Mouse (Mus musculus) MEL (cell line): ENCODE data around the gene Cd47. TPM values are rescaled to one million over a fixed set of nuclear protein-coding genes. Genes with fewer than 3 reads are reported as not detected.
A peak's percentile ranks its signal among the peaks of the same experiment; 100 is the strongest.

Experiments used
- DNase-seq: peaks from one replicate; pipeline ENCODE4 v3.0.0; 2011; ENCODE audit warnings: low read depth, low spot score
- H3K27ac ChIP-seq: 2 replicates; pipeline ENCODE4 v1.5.1; 2012; ENCODE audit warnings: low read depth, mild to moderate bottlenecking, control low read depth, low read length, moderate library complexity; ENCODE audit not compliant: control insufficient read depth
- H3K27me3 ChIP-seq, 2 experiments: fragments of 150-350 bp in 1 of 2; sonication (generic) in 1 of 2; 2 replicates each; pipeline ENCODE4 v1.6.1; 2012; ENCODE audit warnings: low read length in 2 of 2, mild to moderate bottlenecking in 2 of 2, improper control_type of control experiment in 1 of 2, moderate library complexity in 1 of 2; ENCODE audit not compliant: insufficient read depth in 2 of 2, control insufficient read depth in 1 of 2
- H3K36me3 ChIP-seq, 2 experiments: 2 replicates each; pipeline ENCODE4 v1.6.1; 2012 to 2014; ENCODE audit warnings: low read length in 2 of 2, improper control_type of control experiment in 1 of 2, inconsistent platforms in 1 of 2, mild to moderate bottlenecking in 1 of 2; ENCODE audit not compliant: insufficient read depth in 2 of 2, control insufficient read depth in 1 of 2
- H3K4me1 ChIP-seq, 2 experiments: fragments of 150-350 bp in 1 of 2; sonication (generic) in 1 of 2; 2 replicates each; pipeline ENCODE4 v1.6.1; 2012; ENCODE audit warnings: low read length in 2 of 2, improper control_type of control experiment in 1 of 2, mild to moderate bottlenecking in 1 of 2; ENCODE audit not compliant: insufficient read depth in 2 of 2, control insufficient read depth in 1 of 2
- H3K4me3 ChIP-seq, 2 experiments: fragments of 150-350 bp in 1 of 2; sonication (generic) in 1 of 2; 2 replicates each; pipeline ENCODE4 v1.5.1; 2012; ENCODE audit warnings: low read depth in 2 of 2, low read length in 2 of 2, mild to moderate bottlenecking in 2 of 2, moderate library complexity in 2 of 2, control low read depth in 1 of 2, improper control_type of control experiment in 1 of 2; ENCODE audit not compliant: control insufficient read depth in 1 of 2, insufficient read depth in 1 of 2
- H3K79me2 ChIP-seq: 2 replicates; pipeline ENCODE4 v1.6.1; 2012; ENCODE audit warnings: mild to moderate bottlenecking, low read length, moderate library complexity; ENCODE audit not compliant: control insufficient read depth, poor library complexity, insufficient read depth
- H3K9ac ChIP-seq: 2 replicates; pipeline ENCODE4 v1.6.1; 2012; ENCODE audit warnings: low read depth, mild to moderate bottlenecking, control low read depth, low read length, moderate library complexity; ENCODE audit not compliant: control insufficient read depth, poor library complexity, severe bottlenecking
- H3K9me3 ChIP-seq: fragments of 150-350 bp; sonication (generic); replicated peaks from 2 replicates; pipeline ENCODE4 v1.6.1; 2012; ENCODE audit warnings: mild to moderate bottlenecking, low read length, improper control_type of control experiment, moderate library complexity; ENCODE audit not compliant: insufficient read depth
- E2F4 ChIP-seq: IDR thresholded peaks from 2 replicates; pipeline ENCODE4 v1.6.1; 2011; ENCODE audit warnings: low read depth, low read length, improper control_type of control experiment, borderline replicate concordance
- ELF1 ChIP-seq: IDR thresholded peaks from 2 replicates; pipeline ENCODE4 v1.6.1; 2014; ENCODE audit warnings: low read depth, mild to moderate bottlenecking, inconsistent platforms, low read length, improper control_type of control experiment, moderate library complexity
- EP300 ChIP-seq, 2 experiments: IDR thresholded peaks; 2 replicates each; pipeline ENCODE4 v1.6.1; 2011; ENCODE audit warnings: improper control_type of control experiment in 2 of 2, low read length in 2 of 2, low read depth in 1 of 2, mild to moderate bottlenecking in 1 of 2
- ETS1 ChIP-seq: IDR thresholded peaks from 2 replicates; pipeline ENCODE4 v1.6.1; 2012; ENCODE audit warnings: low read depth, mild to moderate bottlenecking, inconsistent platforms, low read length, improper control_type of control experiment, moderate library complexity
- GATA1 ChIP-seq: IDR thresholded peaks from 2 replicates; pipeline ENCODE4 v1.6.1; 2011; ENCODE audit warnings: low read depth, low read length, improper control_type of control experiment
- HCFC1 ChIP-seq: IDR thresholded peaks from 2 replicates; pipeline ENCODE4 v1.6.1; 2012; ENCODE audit warnings: low read depth, mild to moderate bottlenecking, inconsistent platforms, low read length, improper control_type of control experiment, moderate library complexity
- JUND ChIP-seq: IDR thresholded peaks from 2 replicates; pipeline ENCODE4 v1.6.1; 2011; ENCODE audit warnings: low read depth, mild to moderate bottlenecking, improper control_type of control experiment, low read length
- MAX ChIP-seq: IDR thresholded peaks from 2 replicates; pipeline ENCODE4 v1.6.1; 2011; ENCODE audit warnings: low read length, improper control_type of control experiment
- MAZ ChIP-seq: IDR thresholded peaks from 2 replicates; pipeline ENCODE4 v1.6.1; 2012; ENCODE audit warnings: low read depth, mild to moderate bottlenecking, inconsistent platforms, low read length, improper control_type of control experiment
- MXI1 ChIP-seq: IDR thresholded peaks from 2 replicates; pipeline ENCODE4 v1.6.1; 2011; ENCODE audit warnings: mild to moderate bottlenecking, low read depth, low read length, improper control_type of control experiment
- MYB ChIP-seq: IDR thresholded peaks from 2 replicates; pipeline ENCODE4 v1.6.1; 2011; ENCODE audit warnings: mild to moderate bottlenecking, low read depth, low read length, improper control_type of control experiment
- NELFE ChIP-seq: IDR thresholded peaks from 2 replicates; pipeline ENCODE4 v1.6.1; 2011; ENCODE audit warnings: low read depth, low read length, improper control_type of control experiment
- POLR2A ChIP-seq, 2 experiments: IDR thresholded peaks; 2 replicates each; pipeline ENCODE4 v1.6.1; 2011 to 2012; ENCODE audit warnings: low read length in 2 of 2, mild to moderate bottlenecking in 2 of 2, control low read depth in 1 of 2, improper control_type of control experiment in 1 of 2, low read depth in 1 of 2, moderate library complexity in 1 of 2; ENCODE audit not compliant: control insufficient read depth in 1 of 2, insufficient read depth in 1 of 2, poor library complexity in 1 of 2
- POLR2AphosphoS5 ChIP-seq: IDR thresholded peaks from 2 replicates; pipeline ENCODE4 v1.6.1; 2012; ENCODE audit warnings: low read depth, borderline replicate concordance, mild to moderate bottlenecking, inconsistent platforms, low read length, moderate library complexity, mixed read lengths
- RCOR1 ChIP-seq: IDR thresholded peaks from 2 replicates; pipeline ENCODE4 v1.6.1; 2012; ENCODE audit warnings: low read depth, mild to moderate bottlenecking, inconsistent platforms, low read length, improper control_type of control experiment
- SIN3A ChIP-seq: IDR thresholded peaks from 2 replicates; pipeline ENCODE4 v1.6.1; 2012; ENCODE audit warnings: low read length, improper control_type of control experiment, inconsistent platforms
- TBP ChIP-seq: IDR thresholded peaks from 2 replicates; pipeline ENCODE4 v1.8.0; 2011; ENCODE audit warnings: low read depth, low read length, improper control_type of control experiment
- TCF12 ChIP-seq: IDR thresholded peaks from 2 replicates; pipeline ENCODE4 v1.6.1; 2014; ENCODE audit warnings: low read depth, mild to moderate bottlenecking, inconsistent platforms, low read length, improper control_type of control experiment, moderate library complexity
- ZC3H11A ChIP-seq: IDR thresholded peaks from 2 replicates; pipeline ENCODE4 v1.6.1; 2012; ENCODE audit warnings: low read depth, mild to moderate bottlenecking, inconsistent platforms, low read length, improper control_type of control experiment
- ZMIZ1 ChIP-seq: IDR thresholded peaks from 2 replicates; pipeline ENCODE4 v1.6.1; 2012; ENCODE audit warnings: low read depth, mild to moderate bottlenecking, inconsistent platforms, low read length, improper control_type of control experiment, moderate library complexity
- polyA plus RNA-seq, 2 experiments: library from polyadenylated mRNA; stranded (reverse) in 1 of 2; unstranded in 1 of 2; fragments of >175 nt in 1 of 2; fragments of >200 nt in 1 of 2; gene quantifications; 2 replicates each; pipeline versions ENCODE4 v1.2.1 to v1.2.4; 2012; ENCODE audit warnings: low replicate concordance in 2 of 2, low read depth in 1 of 2; ENCODE audit not compliant: insufficient read length in 2 of 2, insufficient read depth in 1 of 2, missing spikeins in 1 of 2
- total RNA-seq: library from RNA; depleted of rRNA; stranded (reverse); fragments of 300-350 nt; gene quantifications from 2 replicates; pipeline ENCODE4 v1.2.3, GENCODE M21; 2012

Gene Cd47
- total and polyA plus RNA-seq, 3 experiments, result 45.9 to 57.5 (median 51.7) TPM

- Histone ChIP-seq H3K27ac (no peak overlapping the region), H3K4me3 (no peak overlapping the region), H3K4me1 (peaks cover 37 to 48% of the 10 kb centered on the region in 2 experiments)
Observed at GRCm38 (mm10) chr16:49796954-49797353, 3.4 kb upstream of the Cd47 start.

GRCm38 (mm10) chr16:49798790-49799189, 1.5 kb upstream of the Cd47 start:
- no peaks in the 10 kb centered on the region for H3K9me3 ChIP-seq
- peak; percentile 74 for DNase-seq
- H3K79me2 ChIP-seq, result no peaks in the 10 kb centered on the region; the same call in 1 of the 2 replicates
- peaks cover 30 to 45% of the 10 kb centered on the region in 2 experiments for H3K4me1 ChIP-seq
- H3K36me3 ChIP-seq, result peaks cover 0 to 52% of the 10 kb centered on the region in 2 experiments; a peak in 2 of 4 replicates
- H3K9ac ChIP-seq, result peak overlapping the region; percentile 42
- no peak for TF ChIP-seq HCFC1
- no peak for TF ChIP-seq ZC3H11A
- 0 out of 2 replicates have a peak, but pooled peaks have one; percentile 40 for TF ChIP-seq ZMIZ1
- TF ChIP-seq EP300 (IDR thresholded peaks at IDR 0.05; ENCODE audit: low read depth in 1 of 2, low read length in 2 of 2), result peak; percentile 63 to 70
- no peak for TF ChIP-seq MAZ
- no peak for TF ChIP-seq JUND
- TF ChIP-seq MAX, result peak; percentile 51; the same call in 1 of the 2 replicates
- TF ChIP-seq POLR2A (IDR thresholded peaks at IDR 0.05; ENCODE audit: control insufficient read depth in 1 of 2, insufficient read depth in 1 of 2, low read depth in 1 of 2, low read length in 2 of 2, poor library complexity in 1 of 2), result peak in 1 of 2 experiments; percentile 37; a peak in 1 of 4 replicates
- 0 out of 2 replicates have a peak, but pooled peaks have one; percentile 7 for TF ChIP-seq MYB
- peak; percentile 39; the same call in 1 of the 2 replicates for TF ChIP-seq RCOR1
- TF ChIP-seq TBP, result peak; percentile 44
- peak; percentile 72 for TF ChIP-seq ETS1
- peak; percentile 44; the same call in 1 of the 2 replicates for TF ChIP-seq NELFE
- no peak for TF ChIP-seq E2F4
- TF ChIP-seq GATA1, result peak; percentile 57; the same call in 1 of the 2 replicates
- peak; percentile 70 for TF ChIP-seq SIN3A
- peak; percentile 46; the same call in 1 of the 2 replicates for TF ChIP-seq TCF12
- no peak for TF ChIP-seq MXI1
- peak; percentile 70 for TF ChIP-seq ELF1
- peak overlapping the region; percentile 90 for H3K27ac ChIP-seq
- H3K4me3 ChIP-seq, result peak overlapping the region; percentile 4 to 36; a peak in 3 of 4 replicates
- no peaks in the 10 kb centered on the region for H3K27me3 ChIP-seq

More at GRCm38 (mm10) chr16:49796954-49797353, 3.4 kb upstream of the Cd47 start:
- H3K9me3 ChIP-seq, result no peaks in the 10 kb centered on the region
- H3K36me3 ChIP-seq, result peaks cover 0 to 56% of the 10 kb centered on the region in 2 experiments; a peak in 2 of 4 replicates
- no peak overlapping the region for H3K9ac ChIP-seq
- TF ChIP-seq TCF12 (no peak), POLR2AphosphoS5 (no peak), MYB (no peak), ELF1 (no peak)
- DNase-seq, result no peak
- no peaks in the 10 kb centered on the region; the same call in 1 of the 2 replicates for H3K79me2 ChIP-seq
- no peaks in the 10 kb centered on the region for H3K27me3 ChIP-seq
